Comparison of ENCODE assay signal across 17 mouse cellular contexts in the genomic region with DNA sequence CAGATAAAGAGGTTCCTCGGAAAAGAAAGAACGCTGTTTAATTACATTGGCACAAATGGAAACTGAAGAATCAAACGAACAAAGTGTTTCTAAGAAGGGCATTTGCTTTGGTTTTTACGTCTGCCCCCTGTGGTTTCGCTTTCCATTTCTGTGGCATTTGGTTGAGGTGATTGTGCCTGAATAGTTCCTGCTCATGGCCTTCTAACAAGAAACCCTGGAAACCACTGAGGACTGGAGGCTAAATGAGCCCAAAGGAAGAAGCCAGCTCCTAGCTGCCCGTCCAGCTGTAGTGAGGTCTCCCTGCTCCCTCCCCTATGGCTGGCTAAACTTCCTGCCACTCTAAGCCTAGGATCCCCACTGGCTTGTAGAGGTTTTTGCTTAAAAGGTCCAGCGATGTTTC. TPM values are rescaled to one million over a fixed set of nuclear protein-coding genes. Genes with fewer than 3 reads are reported as not detected.
DNase-seq lines count a peak whose midpoint lies in the region; ATAC-seq and TF ChIP-seq lines count a peak whose summit lies in the region.
"Had no signal": no experiment of that assay in that cellular context is flagged by ENCODE, and none has a peak within 500 bp of the region (broad histone marks: within the 10 kb centered on the region; RNA-seq: fewer than 3 reads in every experiment).

No protein-coding gene starts in this region.

- no peaks in the 10 kb centered on the region for H3K36me3 ChIP-seq in midbrain, postnatal 0 days (ENCODE audit: insufficient read depth, low read length)
- H3K36me3 ChIP-seq in midbrain, embryonic 13.5 days: no peaks in the 10 kb centered on the region
- H3K36me3 ChIP-seq in forebrain, embryonic 16.5 days (ENCODE audit: control insufficient read depth, insufficient read depth): no peaks in the 10 kb centered on the region
- H3K36me3 ChIP-seq: embryonic facial prominence, embryonic 12.5 days; heart, embryonic 13.5 days; hindbrain, embryonic 10.5 days; neural tube, embryonic 12.5 days had no signal

- H3K4me3 ChIP-seq in midbrain, postnatal 0 days (ENCODE audit: low read depth, low read length): no peak overlapping the region
- H3K4me3 ChIP-seq in midbrain, embryonic 13.5 days (replicated peaks): no peak overlapping the region
- no peak overlapping the region for H3K4me3 ChIP-seq in forebrain, embryonic 16.5 days (replicated peaks; ENCODE audit: low read length)
- H3K4me3 ChIP-seq: embryonic facial prominence, embryonic 12.5 days; heart, embryonic 13.5 days; hindbrain, embryonic 10.5 days; neural tube, embryonic 12.5 days had no signal

- peak; percentile 10 for DNase-seq in embryo, embryonic 10 days (ENCODE audit: low spot score)
- DNase-seq in embryo, embryonic 9.5 days (ENCODE audit: extremely low spot score): no peak
- peak; percentile 26 for DNase-seq in midbrain, postnatal 0 days (ENCODE audit: low spot score)
- DNase-seq in natural killer cell, adult 2 months (ENCODE audit: low spot score in 2 of 2): peak; percentile 4 to 12
- DNase-seq in layer of hippocampus, adult 8-10 months (ENCODE audit: low spot score in 2 of 2): no peak
- DNase-seq in heart, adult 18-20 months: no peak
- DNase-seq: cerebellum, adult 9-10 months; gastrocnemius, postnatal 10 days; kidney, adult 11 months had no signal

- no peak overlapping the region for H3K27ac ChIP-seq in midbrain, postnatal 0 days (ENCODE audit: low read depth, low read length)
- no peak overlapping the region for H3K27ac ChIP-seq in midbrain, embryonic 13.5 days
- H3K27ac ChIP-seq in forebrain, embryonic 16.5 days (ENCODE audit: low read length): no peak overlapping the region
- H3K27ac ChIP-seq: embryonic facial prominence, embryonic 12.5 days; heart, embryonic 13.5 days; hindbrain, embryonic 10.5 days; neural tube, embryonic 12.5 days had no signal

- WGBS in midbrain, postnatal 0 days: 19% methylated on average over 7 of the region's 7 CpGs
- 12% methylated on average over 7 of the region's 7 CpGs for WGBS in midbrain, embryonic 13.5 days
- 7% methylated on average over 7 of the region's 7 CpGs for WGBS in forebrain, embryonic 16.5 days

- no peak; the same call in 1 of the 2 replicates for ATAC-seq in midbrain, postnatal 0 days (ENCODE audit: low FRiP score)
- ATAC-seq in midbrain, embryonic 13.5 days: no peak
- ATAC-seq in forebrain, embryonic 16.5 days: peak; percentile 50; the same call in 1 of the 2 replicates

- TF ChIP-seq CTCF in midbrain, postnatal 0 days (IDR thresholded peaks at IDR 0.05): no peak

- no peaks in the 10 kb centered on the region for H3K27me3 ChIP-seq in midbrain, postnatal 0 days (ENCODE audit: insufficient read depth, low read length)
- H3K27me3 ChIP-seq in midbrain, embryonic 13.5 days: no peaks in the 10 kb centered on the region
- H3K27me3 ChIP-seq in forebrain, embryonic 16.5 days (replicated peaks; ENCODE audit: control insufficient read depth, insufficient read depth, low read length): no peaks in the 10 kb centered on the region
- H3K27me3 ChIP-seq: embryonic facial prominence, embryonic 12.5 days; heart, embryonic 13.5 days; neural tube, embryonic 12.5 days had no signal

- no peaks in the 10 kb centered on the region for H3K4me1 ChIP-seq in midbrain, postnatal 0 days (ENCODE audit: insufficient read depth, low read length)
- H3K4me1 ChIP-seq in midbrain, embryonic 13.5 days (replicated peaks): 0 out of 2 replicates have a peak, but pooled peaks cover 2% of the 10 kb centered on the region
- H3K4me1 ChIP-seq in forebrain, embryonic 16.5 days (replicated peaks; ENCODE audit: control insufficient read depth, insufficient read depth, low read length): no peaks in the 10 kb centered on the region
- H3K4me1 ChIP-seq: embryonic facial prominence, embryonic 12.5 days; heart, embryonic 13.5 days; neural tube, embryonic 12.5 days had no signal

- H3K9me3 ChIP-seq in midbrain, postnatal 0 days (ENCODE audit: low read length): no peaks in the 10 kb centered on the region
- H3K9me3 ChIP-seq in midbrain, embryonic 13.5 days: no peaks in the 10 kb centered on the region
- H3K9me3 ChIP-seq in forebrain, embryonic 16.5 days (ENCODE audit: control insufficient read depth, low read length): no peaks in the 10 kb centered on the region
- H3K9me3 ChIP-seq: embryonic facial prominence, embryonic 12.5 days; heart, embryonic 13.5 days; hindbrain, embryonic 10.5 days; neural tube, embryonic 12.5 days had no signal

- no peak overlapping the region for H3K4me2 ChIP-seq in midbrain, postnatal 0 days (ENCODE audit: low read depth, low read length, poor library complexity, severe bottlenecking)
- no peak overlapping the region for H3K4me2 ChIP-seq in midbrain, embryonic 13.5 days (replicated peaks)
- no peak overlapping the region for H3K4me2 ChIP-seq in forebrain, embryonic 16.5 days (ENCODE audit: low read length)
- H3K4me2 ChIP-seq: embryonic facial prominence, embryonic 12.5 days; heart, embryonic 13.5 days; midbrain, embryonic 11.5 days; neural tube, embryonic 12.5 days had no signal

- H3K9ac ChIP-seq in midbrain, postnatal 0 days (replicated peaks; ENCODE audit: low read length, poor library complexity, severe bottlenecking): no peak overlapping the region
- H3K9ac ChIP-seq in midbrain, embryonic 13.5 days (replicated peaks): no peak overlapping the region
- H3K9ac ChIP-seq in forebrain, embryonic 16.5 days (replicated peaks; ENCODE audit: low read depth, low read length): no peak overlapping the region
- H3K9ac ChIP-seq: embryonic facial prominence, embryonic 12.5 days; heart, embryonic 13.5 days; neural tube, embryonic 12.5 days had no signal

RNA-seq across cellular contexts. Expression of a gene that starts 52.5 kb away (rescaled TPM):
- 1.5 TPM in 1 of 2 replicates, not detected in the other for total RNA-seq in midbrain, postnatal 0 days (2014; rRNA removed)
- not detected in 2 replicates for polyA plus RNA-seq in midbrain, postnatal 0 days (2015; fragmentation: Nextera tagmentation; extraction: Ambion mirVana)
- polyA plus RNA-seq in midbrain, embryonic 13.5 days (2015; fragmentation: Nextera tagmentation; extraction: Ambion mirVana): not detected in 2 replicates
- 0.32 TPM in 1 of 2 replicates, not detected in the other for polyA plus RNA-seq in forebrain, embryonic 16.5 days (2015; fragmentation: Nextera tagmentation; extraction: Ambion mirVana)
- total RNA-seq in layer of hippocampus, adult 8-10 months (2022): 1 to 10 TPM in 2 of 4 experiments, under 1 TPM in 2; 0.52 to 2.6 (median 0.98) TPM
- under 1 TPM in 1 of 2 experiments, not detected in 1; 0.82 TPM for total RNA-seq in heart, adult 18-20 months (2021)
- total RNA-seq: liver, adult 2 months had no signal
- polyA plus RNA-seq: heart, embryonic 13.5 days; liver, adult 2 months had no signal

Comparison
In these comparisons a context has a peak if more than half of its experiments do, and no peak if none do; other contexts are left out.
1. DNase-seq: peak in embryo, embryonic 10 days (single experiment), midbrain, postnatal 0 days (single experiment) and natural killer cell, adult 2 months (2 of 2); none in embryo, embryonic 9.5 days (single experiment), layer of hippocampus, adult 8-10 months (0 of 2) and heart, adult 18-20 months (0 of 2).